Mouse (Mus musculus) left cerebral cortex, postnatal 36 days (tissue): ENCODE data around the gene Gm3147. TPM values are rescaled to one million over a fixed set of nuclear protein-coding genes. Genes with fewer than 3 reads are reported as not detected.
"Not testable (repeated sequence)": the region's sequence is repeated elsewhere in the genome, so short reads cannot be mapped to it uniquely, and the experiment has no call there.

ENCODE experiments used
- DNase-seq, 2 experiments: peaks; one replicate each; pipeline ENCODE4 v3.0.0; 2021 to 2022; ENCODE audit warnings: low spot score in 2 of 2, mixed read lengths in 1 of 2
- intact Hi-C: fragments of 180-260 bp; cut with DNase I; formaldehyde crosslinking; loops from one replicate; pipeline ENCODE4 v1.15.1; 2025
- total RNA-seq, 2 experiments: library from RNA; stranded (reverse); gene quantifications; 2 replicates each; pipeline ENCODE4 v1.2.3; 2021

Gm3147 gene
- not detected for total RNA-seq

- DNase-seq, intact Hi-C loops: not testable (repeated sequence)
These were observed at the start of gene Gm3147 for GRCm38 (mm10) chr5:94616242-94616641. Gene Gm3147 (minus strand): TSS chr5:94616342.

GRCm38 (mm10) chr5:94648082-94648481, 31.9 kb upstream of the Gm3147 start, which contains the start of gene Gm6205:
Gene Gm6205 (plus strand): TSS chr5:94648382.
- DNase-seq, intact Hi-C loops: not testable (repeated sequence)

- intact Hi-C loops, DNase-seq: not testable (repeated sequence)
These were observed 7.5 kb upstream of the Gm3147 start, which contains the start of gene Gm6509 for GRCm38 (mm10) chr5:94623679-94624078. Gene Gm6509 (plus strand): TSS chr5:94623979.

Other genes starting within 250 kb of the Gm3147 start
- not detected for gene Gm7682, start 170.6 kb downstream of the Gm3147 start, total RNA-seq
- not detected for gene Gm3139, start 90.1 kb downstream of the Gm3147 start, total RNA-seq
- not detected for gene Gm6509, start 7.6 kb upstream of the Gm3147 start, total RNA-seq
- gene Gm6205, start 32.0 kb upstream of the Gm3147 start, total RNA-seq: not detected
- not detected for gene Gm3183, start 249.1 kb upstream of the Gm3147 start, total RNA-seq